Mouse (Mus musculus): ENCODE measurements around the gene Clba1.

Clba1 gene

DNA sequence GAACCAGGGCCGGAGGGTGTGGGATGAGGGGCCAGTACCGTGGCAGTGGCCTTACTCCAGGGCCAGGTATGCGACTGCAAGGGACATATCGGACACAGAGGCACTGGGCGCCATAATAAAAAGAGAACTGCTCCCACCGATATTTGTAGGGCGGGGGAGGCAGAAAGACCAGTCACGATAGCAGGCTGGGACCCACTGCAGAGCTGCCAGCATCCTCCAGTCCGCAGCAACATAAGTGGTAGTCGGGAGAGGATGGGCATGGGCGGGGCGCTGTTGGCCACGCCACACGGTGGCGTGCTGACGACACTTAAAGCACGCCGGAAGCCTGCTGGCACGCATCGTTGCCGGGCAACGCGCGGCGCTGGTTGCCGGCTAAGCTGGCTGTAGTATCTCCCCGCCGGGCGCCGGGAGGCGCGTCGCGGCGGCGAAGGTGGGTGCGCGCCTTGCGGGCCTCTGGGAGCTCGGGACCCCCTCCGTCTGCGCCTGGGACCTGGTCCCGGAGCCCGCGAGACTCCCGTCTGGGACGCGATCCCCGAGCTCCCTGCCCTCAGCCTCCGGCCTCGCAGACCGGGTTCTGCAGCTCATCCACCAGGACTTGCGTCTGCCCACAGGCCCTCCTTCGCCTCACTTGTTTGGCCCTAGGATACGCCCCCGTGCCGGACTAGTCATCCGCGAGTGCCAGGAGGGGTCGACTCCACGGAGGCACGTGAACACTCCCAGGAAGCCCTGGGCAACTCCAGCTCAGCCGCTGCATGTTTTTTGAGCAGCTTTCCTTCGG, at the start of gene Clba1:
Gene Clba1 (plus strand): TSS at position 351 of the 778 bp plus-strand sequence.
- peak; percentile 85 to 91 for DNase-seq (ENCODE audit: low spot score in 2 of 2)

DNA sequence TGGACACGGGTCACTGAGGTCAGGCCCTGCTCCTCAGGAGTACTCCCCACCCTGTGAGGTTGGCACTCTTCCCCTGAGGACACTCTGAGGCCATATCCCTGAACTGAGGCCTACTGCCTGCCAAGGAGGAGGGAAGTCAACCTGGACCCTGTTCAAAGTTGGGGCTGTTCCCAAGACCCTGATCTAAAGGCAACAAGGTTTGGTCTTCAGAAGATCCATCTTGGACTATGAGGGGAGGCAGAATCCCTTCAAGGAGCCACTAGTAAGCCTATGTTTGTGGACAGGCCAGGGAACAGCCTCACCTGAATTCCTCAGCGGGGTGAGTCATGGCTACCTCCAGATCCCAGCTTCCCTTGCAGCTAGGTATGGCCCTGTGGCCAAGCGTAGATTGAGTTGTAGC, 49.3 kb upstream of the Clba1 start:
- DNase-seq (ENCODE audit: low spot score in 2 of 2), result peak; percentile 6 to 48

DNA sequence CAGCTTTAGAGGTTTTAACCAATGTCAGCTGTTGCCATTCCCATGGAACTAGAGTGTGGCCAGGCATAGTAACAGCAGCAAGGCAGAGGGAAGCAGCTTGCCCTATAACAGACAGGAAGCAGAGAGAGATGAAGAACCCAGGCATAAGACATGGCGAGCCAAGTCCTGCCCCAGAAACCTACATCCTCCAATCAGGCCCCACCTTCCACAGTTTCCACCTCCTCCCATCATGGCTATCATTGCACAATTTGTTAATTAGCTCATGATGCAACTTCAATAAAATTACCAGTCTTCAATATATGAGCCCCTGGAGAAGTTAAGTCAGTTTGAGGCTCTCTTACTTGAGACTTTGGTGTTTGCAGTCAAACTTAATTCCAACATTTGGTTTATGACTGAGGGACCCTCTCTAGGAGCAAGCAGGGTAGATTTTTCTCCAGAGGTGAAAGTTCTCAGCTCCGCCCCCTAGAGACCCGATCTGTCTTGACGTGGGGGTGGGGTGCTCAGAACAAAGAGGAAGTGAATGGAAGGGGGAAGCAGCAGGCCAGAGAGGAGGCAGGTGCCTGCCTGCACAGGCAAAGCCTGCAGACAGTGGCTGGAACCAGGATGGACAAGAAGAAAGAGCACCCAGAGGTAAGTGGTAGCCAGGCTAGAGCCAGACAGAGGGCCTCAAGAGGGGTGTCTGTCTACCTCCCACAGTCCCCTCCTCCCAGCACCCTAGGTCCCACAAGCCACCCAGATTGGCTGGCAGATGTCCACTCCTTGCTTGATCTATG, 48.4 kb upstream of the Clba1 start, which contains the start of gene Pld4:
Gene Pld4 (plus strand): TSS at position 502 of the 773 bp plus-strand sequence.
- peak; percentile 64 to 80 for DNase-seq (ENCODE audit: low spot score in 2 of 2)

DNA sequence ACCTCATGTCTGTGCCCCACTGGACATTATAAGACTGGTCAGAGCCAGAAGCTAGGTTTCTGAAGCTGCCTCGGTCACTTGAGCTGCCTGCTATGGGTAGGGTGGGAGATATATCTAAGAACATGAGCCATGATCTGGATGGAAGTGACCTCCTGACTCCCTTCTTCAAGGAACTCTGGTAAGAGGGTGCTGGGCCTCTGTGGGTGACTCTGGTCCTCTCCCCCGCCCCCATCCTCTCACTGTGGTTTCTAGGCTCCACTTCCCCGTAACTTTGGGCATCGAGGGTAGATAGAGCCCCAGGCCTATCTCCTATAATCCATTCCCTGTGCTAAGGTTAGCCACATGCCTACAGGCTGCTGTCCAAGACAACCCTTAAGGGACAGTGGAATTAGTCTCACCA, 47.3 kb upstream of the Clba1 start:
- DNase-seq (ENCODE audit: low spot score in 2 of 2), result peak; percentile 27 to 62

DNA sequence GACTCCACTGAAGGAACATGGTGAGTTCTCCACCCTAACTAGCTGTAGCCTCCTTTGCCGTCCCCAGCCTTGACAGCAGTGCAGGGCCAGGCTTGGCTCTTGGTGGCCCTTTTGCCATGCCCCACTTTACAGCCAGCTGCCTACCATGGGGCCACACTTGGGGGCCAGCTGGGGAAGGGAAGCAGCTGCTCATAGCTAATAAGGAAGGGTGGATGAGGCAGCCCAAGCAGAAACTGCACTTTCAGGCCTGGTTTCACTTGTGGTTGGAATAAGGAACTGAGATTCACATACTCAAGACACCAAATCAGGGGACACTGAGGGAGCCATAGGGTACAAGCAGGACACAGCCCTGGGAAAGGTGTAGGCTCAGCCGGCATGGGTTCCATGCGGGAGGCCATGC, 46.7 kb upstream of the Clba1 start:
- DNase-seq (ENCODE audit: low spot score in 2 of 2), result peak; percentile 67 to 75

DNA sequence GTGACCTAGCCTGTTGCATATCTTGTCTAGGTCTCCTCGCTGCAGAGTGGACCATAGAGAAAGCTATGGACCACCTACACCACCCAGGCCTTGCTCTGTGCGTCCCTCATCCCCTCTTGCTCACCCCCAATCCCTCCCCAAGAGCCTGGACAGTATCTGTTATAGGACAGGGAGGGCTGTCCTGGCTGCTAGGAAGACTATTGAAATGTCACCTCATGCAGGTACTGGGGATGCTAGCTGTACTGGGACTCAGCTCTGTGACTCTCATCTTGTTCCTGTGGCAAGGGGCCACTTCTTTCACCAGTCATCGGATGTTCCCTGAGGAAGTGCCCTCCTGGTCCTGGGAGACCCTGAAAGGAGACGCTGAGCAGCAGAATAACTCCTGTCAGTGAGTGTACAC, 45.6 kb upstream of the Clba1 start:
- peak; percentile 9 to 50 for DNase-seq (ENCODE audit: low spot score in 2 of 2)

DNA sequence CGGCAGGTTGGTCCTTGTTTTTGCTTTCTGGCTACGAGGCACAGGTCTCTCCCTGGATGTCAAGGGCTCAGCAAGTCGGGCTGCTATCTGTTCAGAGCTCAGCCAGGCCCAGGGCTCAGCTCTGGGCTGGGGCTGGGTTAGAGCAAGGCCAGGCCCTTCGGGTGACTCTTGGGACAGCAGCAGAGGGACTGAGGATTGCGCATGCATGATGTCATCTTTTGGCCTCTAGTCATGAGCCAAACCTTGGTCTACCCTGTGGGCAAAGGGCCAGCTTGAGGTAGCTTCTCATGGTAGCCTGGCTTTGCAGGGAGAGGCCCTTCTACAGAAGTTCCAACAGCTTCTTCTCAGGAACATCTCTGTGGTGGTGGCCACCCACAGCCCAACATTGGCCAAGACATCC, 44.6 kb upstream of the Clba1 start:
- DNase-seq (ENCODE audit: low spot score in 2 of 2), result peak; percentile 8 to 58

DNA sequence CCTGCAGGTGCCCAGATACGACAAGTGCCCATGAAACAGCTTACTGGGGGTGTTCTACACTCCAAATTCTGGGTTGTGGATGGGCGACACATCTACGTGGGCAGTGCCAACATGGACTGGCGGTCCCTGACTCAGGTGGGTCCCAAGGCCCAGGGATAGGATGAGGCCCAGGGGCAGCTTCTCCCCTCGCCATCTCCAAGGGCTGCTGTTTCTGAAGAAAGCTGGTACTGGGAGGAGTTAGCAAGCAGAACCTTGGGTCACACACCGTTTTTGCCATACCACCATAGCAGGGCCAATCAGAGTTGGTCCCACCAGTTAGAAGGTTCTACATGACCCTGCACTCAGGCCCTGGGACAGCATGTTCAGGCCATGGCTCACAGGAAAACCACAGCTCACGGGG, 43.7 kb upstream of the Clba1 start:
- DNase-seq (ENCODE audit: low spot score in 2 of 2), result peak in 1 of 2 experiments; percentile 56

DNA sequence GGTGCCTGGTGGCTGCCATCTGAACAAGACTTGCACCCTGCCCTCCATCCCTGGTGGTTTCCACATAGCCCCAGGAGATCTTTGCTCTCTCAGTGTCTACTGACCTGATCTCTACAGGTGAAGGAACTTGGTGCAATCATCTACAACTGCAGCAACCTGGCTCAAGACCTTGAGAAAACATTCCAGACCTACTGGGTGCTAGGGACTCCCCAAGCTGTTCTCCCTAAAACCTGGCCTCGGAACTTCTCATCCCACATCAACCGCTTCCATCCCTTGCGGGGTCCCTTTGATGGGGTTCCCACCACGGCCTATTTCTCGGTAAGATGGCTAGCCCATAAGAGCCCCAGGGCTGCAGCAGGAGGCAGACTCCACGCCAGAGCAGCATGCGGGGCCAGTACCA, 42.2 kb upstream of the Clba1 start:
- DNase-seq (ENCODE audit: low spot score in 2 of 2), result peak; percentile 11 to 53

DNA sequence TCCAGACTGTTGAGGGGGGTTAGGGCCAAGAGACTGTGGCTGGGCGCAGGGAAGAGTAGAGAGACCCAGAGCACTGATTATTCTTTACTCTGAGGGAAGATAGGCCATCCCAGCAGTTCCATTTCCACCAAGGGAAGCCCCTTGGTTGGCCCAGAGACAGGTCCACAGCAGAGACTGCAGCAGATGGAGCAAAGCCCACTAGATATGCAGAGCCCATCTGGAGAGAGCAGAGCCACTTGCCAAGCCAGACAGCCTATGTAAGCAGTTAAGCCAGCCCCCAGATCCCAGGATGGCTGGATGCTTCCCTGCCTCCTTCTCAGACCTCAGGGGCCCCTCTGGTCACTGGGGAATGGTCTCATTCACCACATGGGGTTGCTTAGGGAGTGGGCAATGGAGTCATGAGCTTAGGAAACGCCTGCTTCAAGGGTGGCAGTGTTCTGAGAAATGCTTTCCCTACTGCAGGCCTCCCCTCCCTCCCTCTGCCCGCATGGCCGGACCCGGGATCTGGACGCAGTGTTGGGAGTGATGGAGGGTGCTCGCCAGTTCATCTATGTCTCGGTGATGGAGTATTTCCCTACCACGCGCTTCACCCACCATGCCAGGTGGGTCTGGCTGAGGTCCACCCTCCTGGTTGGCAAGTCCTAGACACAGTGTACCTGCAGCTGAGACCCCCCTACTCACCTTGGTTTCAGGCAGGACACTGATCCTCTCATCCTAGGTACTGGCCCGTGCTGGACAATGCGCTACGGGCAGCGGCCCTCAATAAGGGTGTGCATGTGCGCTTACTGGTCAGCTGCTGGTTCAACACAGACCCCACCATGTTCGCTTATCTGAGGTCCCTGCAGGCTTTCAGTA, 41.5 kb upstream of the Clba1 start:
- DNase-seq (ENCODE audit: low spot score in 2 of 2), result peak; percentile 11 to 56

DNA sequence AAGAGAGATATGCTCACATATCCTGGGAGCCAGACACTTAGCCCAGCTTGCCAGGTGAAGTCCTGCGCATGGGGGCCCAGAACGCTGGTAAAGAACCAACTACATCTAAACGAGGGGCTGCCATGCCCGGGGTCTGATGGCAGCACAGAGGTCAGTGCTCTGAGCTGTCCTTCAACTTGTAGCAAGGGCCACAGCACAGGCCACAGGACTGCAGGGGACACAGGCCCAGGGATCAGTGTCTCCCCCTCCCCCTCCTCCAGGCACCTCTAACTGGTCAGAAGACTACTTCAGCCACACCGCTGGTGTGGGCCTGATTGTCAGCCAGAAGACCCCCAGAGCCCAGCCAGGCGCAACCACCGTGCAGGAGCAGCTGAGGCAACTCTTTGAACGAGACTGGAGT, 40.6 kb upstream of the Clba1 start:
- DNase-seq (ENCODE audit: low spot score in 2 of 2), result peak; percentile 9 to 55

DNA sequence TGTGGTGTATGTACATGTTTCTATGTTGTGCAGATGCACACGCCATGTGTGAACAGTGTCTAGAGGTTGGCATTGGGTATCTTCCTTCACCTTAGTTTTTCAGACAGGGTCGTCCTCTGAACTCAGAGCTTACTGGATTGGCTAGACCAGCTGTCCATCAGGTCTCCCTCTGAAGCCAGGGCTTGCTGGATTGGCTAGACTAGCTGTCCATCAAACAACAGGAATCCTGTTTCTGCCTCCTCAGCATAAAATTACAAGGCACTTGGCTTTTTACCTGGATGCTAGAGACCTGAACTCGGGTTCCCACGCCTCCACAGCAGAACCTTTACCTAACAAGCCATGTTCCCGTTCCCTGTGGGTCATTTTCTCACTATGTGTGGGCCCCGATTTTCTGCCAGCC, 39.7 kb upstream of the Clba1 start:
- DNase-seq (ENCODE audit: low spot score in 2 of 2), result peak; percentile 12 to 47

DNA sequence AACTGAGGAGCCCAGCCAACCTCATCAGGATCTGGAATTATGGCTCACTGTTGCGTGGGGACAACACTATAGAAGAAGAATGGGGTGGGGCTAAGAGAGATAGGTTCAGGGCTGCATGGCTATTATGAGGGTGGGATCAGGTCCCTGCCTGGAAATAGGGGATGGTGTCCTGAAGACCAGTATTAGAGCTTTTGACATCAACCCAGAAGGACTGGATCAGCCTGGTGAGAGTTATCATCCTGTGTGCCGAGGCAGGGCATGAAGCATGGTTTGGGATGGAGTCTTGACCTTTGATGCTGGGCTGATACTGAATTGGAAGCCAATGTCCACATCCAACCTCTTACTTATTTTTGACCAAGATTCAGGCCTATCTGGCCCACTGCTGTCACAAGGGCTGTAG, 39.0 kb upstream of the Clba1 start:
- DNase-seq (ENCODE audit: low spot score in 2 of 2), result peak in 1 of 2 experiments; percentile 33

DNA sequence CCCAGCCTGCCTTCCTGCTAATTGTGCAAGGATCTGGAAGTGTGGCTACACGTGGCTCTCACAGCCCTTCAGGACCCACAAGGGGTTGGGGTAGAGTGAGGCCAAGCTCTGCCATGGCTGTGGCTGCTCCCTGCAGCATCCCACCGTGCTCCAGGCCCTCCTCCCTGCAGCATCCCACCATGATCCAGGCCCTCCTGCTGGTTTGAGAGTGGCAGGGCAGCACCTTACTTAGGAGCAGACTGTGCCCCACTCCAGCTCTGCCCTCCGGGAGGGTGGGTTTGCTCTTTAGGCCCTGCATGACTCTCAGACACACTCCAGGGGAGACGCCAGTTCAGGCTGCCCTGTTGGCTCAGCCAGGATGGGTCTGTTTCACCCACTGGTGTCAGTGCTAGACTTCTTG, 38.3 kb upstream of the Clba1 start:
- peak in 1 of 2 experiments; percentile 58 for DNase-seq (ENCODE audit: low spot score in 2 of 2)

DNA sequence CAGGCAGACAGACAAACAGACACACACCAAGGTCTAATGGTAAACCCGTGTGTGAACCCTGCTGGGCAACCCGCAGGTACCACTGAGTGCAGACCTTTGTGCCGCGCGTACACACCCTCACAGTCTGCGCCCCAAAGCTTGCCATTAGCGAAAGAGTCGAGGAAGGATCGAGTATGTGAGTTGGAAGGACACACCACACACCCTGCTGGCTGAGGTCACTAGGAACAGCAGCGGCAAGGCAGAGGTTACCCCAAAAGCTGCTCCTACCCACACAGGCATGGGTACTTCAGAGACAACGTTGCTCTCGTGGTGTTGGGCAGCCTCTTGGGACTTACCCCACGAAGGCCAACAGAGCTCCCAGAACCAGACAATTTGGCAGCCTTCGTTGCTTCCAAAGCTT, 36.4 kb upstream of the Clba1 start:
- DNase-seq (ENCODE audit: low spot score in 2 of 2), result peak in 1 of 2 experiments; percentile 57

DNA sequence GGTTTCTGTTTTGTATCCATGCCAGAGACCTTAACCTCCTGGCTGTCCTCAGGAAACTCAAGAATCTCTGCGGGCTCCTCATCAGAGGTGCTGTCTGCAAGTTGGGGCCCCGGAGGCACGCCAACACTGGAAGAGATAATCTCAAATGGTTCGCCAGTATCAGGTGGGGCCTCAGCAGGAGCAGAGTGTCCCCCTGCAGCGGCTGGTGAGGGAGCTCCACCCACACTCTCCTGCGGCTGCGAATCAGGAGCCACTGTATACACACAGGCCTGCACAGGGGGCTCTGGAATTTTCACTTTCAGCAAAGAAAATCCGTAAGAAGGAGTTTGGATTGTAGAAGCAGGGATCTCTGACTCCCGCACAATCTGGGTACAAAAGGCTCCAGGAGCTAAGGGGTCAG, 35.4 kb upstream of the Clba1 start:
- DNase-seq (ENCODE audit: low spot score in 2 of 2), result peak in 1 of 2 experiments; percentile 56

DNA sequence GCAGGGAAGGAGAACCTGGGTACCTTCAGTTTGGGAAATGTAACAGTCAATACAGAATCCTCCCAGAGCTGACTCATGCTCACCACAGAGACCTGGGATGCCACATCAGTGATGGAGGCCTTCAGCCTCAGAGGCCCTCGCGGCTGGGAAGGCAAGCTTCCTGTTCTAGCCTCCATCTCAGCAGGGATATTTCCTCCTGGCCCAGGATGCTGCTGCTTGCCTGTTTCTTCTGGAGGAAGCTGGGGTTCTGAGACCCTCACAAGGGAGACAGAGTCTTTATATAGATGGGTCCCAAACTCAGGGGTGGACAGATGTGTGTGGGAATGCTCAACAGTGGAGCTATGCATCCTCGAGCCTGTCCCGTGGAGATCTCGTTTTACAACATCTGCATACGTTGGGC, 34.7 kb upstream of the Clba1 start:
- DNase-seq (ENCODE audit: low spot score in 2 of 2), result peak in 1 of 2 experiments; percentile 56

DNA sequence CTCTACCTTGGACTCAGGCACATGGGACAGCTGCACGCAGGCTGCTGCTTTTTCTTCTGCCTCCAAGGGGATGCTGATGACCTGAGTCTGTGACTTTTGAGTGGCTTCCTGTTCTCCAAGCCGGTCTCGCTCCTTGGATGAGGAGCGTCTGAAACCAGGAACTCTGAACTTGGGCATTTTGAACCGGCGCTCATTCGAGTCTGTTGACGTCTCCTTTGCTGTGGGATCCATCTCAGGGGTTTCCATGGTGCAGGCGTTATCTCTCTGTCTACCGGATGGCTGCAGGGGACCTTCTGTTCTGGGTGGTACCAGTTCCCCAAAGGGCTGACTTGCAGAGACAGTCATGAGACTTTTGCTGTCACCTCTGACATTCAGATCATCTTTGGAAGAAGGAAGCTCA, 34.3 kb upstream of the Clba1 start:
- DNase-seq (ENCODE audit: low spot score in 2 of 2), result no peak

DNA sequence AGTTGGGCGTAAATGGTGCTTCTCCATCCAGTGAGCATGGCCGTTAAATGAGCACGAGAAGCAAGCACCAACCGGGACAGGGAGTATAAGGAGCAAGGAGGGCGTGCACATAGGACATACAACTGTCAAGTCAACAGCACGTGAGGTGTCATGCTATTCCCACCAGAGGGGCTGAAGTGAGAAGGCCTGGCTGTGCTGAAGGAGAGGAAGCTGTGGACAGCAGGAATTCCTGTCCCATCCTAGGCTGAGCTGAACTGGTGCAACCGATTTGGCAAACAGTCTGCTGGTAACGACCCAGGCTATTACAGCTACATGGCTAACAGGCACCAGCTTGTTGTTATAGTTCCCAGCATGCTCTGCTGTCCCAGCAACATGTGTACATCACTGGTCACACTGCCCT, 17.7 kb upstream of the Clba1 start:
- DNase-seq (ENCODE audit: low spot score in 2 of 2), result no peak

DNA sequence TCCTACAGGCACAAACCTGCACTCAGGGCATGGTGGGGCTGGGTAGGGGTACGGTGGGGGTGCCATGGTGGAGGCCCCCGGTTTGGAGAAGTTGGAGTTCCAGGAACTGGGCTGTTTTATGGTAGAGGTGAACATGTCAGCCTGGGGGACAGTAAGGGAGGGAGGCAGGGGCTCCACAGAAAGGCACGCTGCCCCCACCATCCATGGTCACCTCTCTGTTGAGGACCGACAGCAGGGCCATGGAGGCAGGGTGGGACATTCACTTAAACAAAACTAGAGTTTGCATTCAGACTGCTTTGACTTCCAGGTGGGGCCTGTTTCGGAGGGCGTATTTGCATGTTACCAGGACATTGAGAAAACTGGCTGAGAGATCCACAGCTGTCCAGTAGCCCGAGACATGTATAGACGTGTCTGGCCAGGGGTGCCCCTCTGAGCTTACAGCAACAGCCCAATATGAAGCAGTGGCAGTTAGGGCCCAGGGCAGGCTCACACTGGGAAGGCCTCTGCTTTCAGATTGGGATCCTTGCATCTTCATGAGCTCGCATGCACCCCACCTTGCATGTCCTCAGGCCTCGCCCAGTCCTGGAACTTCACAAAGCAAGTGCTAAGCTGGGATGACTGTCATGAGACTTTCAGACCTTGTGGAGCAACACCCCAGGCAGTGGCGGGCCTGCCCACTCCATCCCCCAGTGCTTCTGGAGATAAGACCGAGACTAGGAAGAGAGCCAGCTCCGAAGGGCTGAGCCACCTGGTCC, 15.0 kb upstream of the Clba1 start:
- DNase-seq (ENCODE audit: low spot score in 2 of 2), result no peak

DNA sequence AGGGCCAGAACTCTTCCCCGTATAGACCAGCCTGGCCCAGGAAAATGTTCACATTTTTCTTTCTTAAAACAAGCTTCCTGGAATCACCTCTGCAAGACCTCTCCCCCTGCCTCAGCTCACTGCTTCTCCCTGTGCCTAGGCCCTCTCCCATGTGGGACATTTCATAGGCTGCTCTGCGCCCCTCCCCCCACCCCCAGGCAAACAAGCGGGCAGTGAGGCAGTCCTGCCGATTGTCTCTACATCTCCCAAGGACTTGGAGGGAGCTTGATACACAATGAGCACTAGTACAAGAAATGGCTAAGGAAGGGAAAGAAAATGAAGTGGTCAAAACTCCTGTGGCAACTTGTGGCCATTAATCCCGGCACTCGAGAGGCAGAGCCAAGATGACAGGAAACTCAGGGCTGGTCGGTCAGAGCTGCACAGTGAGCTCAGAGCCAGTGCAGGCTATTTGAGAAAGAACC, 14.4 kb upstream of the Clba1 start:
- no peak for DNase-seq (ENCODE audit: low spot score in 2 of 2)
